In the genomic region with DNA sequence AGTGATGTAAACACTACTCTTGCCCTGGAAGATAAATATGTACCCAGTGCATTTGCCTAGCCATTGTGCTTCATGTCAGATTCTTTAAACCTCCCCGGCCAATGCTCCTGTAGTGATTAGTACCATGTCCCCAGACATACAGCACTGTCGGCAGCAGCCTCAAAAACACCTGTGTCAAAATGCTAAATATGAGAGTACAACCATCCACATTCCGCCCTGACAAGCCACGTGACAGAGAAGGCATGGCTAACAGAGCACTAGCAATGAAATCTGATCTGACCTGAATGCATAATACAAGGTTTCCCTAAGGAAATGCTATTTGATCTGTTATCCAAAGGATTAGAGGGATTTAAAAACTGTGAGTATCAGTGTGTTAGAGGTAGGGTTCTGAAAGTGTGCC, we compare ENCODE assay signal across 13 mouse cellular contexts.
A peak's percentile ranks its signal among the peaks of the same experiment; 100 is the strongest.
DNase-seq lines count a peak whose midpoint lies in the region; ATAC-seq and TF ChIP-seq lines count a peak whose summit lies in the region.
"Had no signal": no experiment of that assay in that cellular context is flagged by ENCODE, and none has a peak within 500 bp of the region (broad histone marks: within the 10 kb centered on the region; RNA-seq: fewer than 3 reads in every experiment).

No protein-coding gene starts in this region.

- H3K9me3 ChIP-seq in heart, embryonic 14.5 days (ENCODE audit: control insufficient read depth, low read length), result no peaks in the 10 kb centered on the region
- H3K9me3 ChIP-seq in embryonic facial prominence, embryonic 14.5 days (ENCODE audit: control insufficient read depth, low read length), result peaks cover 10% of the 10 kb centered on the region; the same call in 1 of the 2 replicates
- no peaks in the 10 kb centered on the region for H3K9me3 ChIP-seq in limb, embryonic 12.5 days

- no peaks in the 10 kb centered on the region for H3K27me3 ChIP-seq in heart, embryonic 14.5 days (ENCODE audit: control insufficient read depth, insufficient read depth, low read length)
- H3K27me3 ChIP-seq in embryonic facial prominence, embryonic 14.5 days (replicated peaks; ENCODE audit: control insufficient read depth, insufficient read depth, low read length), result no peaks in the 10 kb centered on the region
- H3K27me3 ChIP-seq in kidney, adult 2 months (replicated peaks; ENCODE audit: control insufficient read depth, insufficient read depth, low read length), result no peaks in the 10 kb centered on the region
- no peaks in the 10 kb centered on the region for H3K27me3 ChIP-seq in limb, embryonic 12.5 days
- H3K27me3 ChIP-seq: CH12.LX; neural tube, embryonic 12.5 days had no signal

- no peak for TF ChIP-seq POLR2A in kidney, adult 2 months (IDR thresholded peaks at IDR 0.05; ENCODE audit: low read depth, low read length)

- ATAC-seq in heart, embryonic 14.5 days (ENCODE audit: insufficient number of reproducible peaks, insufficient read depth, low FRiP score, low read depth), result peak; percentile 56
- peak; percentile 88 for ATAC-seq in embryonic facial prominence, embryonic 14.5 days (ENCODE audit: low read depth)
- no peak for ATAC-seq in limb, embryonic 12.5 days (ENCODE audit: insufficient number of reproducible peaks, insufficient read depth, low FRiP score, low TSS enrichment, low read depth)
- ATAC-seq: hindbrain, embryonic 16.5 days had no signal

- H3K4me3 ChIP-seq in heart, embryonic 14.5 days (ENCODE audit: control insufficient read depth in 1 of 2, insufficient read depth in 1 of 2, low read depth in 1 of 2, low read length in 2 of 2), result no peak overlapping the region
- H3K4me3 ChIP-seq in embryonic facial prominence, embryonic 14.5 days (ENCODE audit: low read depth, low read length), result no peak overlapping the region
- H3K4me3 ChIP-seq in kidney, adult 2 months (ENCODE audit: insufficient read depth, low read depth, low read length), result no peak overlapping the region
- H3K4me3 ChIP-seq in limb, embryonic 12.5 days (replicated peaks), result no peak overlapping the region
- H3K4me3 ChIP-seq: neural tube, embryonic 12.5 days had no signal

- H3K27ac ChIP-seq in heart, embryonic 14.5 days (replicated peaks in 1 of 2; ENCODE audit: control insufficient read depth in 1 of 2, insufficient read depth in 1 of 2, low read depth in 2 of 2, low read length in 2 of 2), result peak overlapping the region; percentile 54 to 75
- no peak overlapping the region for H3K27ac ChIP-seq in embryonic facial prominence, embryonic 14.5 days (replicated peaks; ENCODE audit: low read depth, low read length)
- H3K27ac ChIP-seq in kidney, adult 2 months (ENCODE audit: insufficient read depth, low read depth, low read length), result peak overlapping the region; percentile 10; the same call in 1 of the 2 replicates
- H3K27ac ChIP-seq in limb, embryonic 12.5 days, result no peak overlapping the region
- H3K27ac ChIP-seq: macrophage; neural tube, embryonic 12.5 days had no signal

- no peak for TF ChIP-seq CTCF in kidney, adult 2 months (conservative IDR thresholded peaks at IDR 0.05; ENCODE audit: insufficient read depth, insufficient read length, low read depth, low read length)

- 0 out of 2 replicates have a peak overlapping the region, but pooled peaks have one; percentile 34 for H3K4me2 ChIP-seq in heart, embryonic 14.5 days (ENCODE audit: low read length)
- no peak overlapping the region for H3K4me2 ChIP-seq in embryonic facial prominence, embryonic 14.5 days (ENCODE audit: low read depth, low read length)
- H3K4me2 ChIP-seq in limb, embryonic 12.5 days, result peak overlapping the region; percentile 8
- H3K4me2 ChIP-seq: neural tube, embryonic 12.5 days had no signal

- WGBS in heart, embryonic 14.5 days, result 32% methylated on average over 4 of the region's 4 CpGs
- 36% methylated on average over 4 of the region's 4 CpGs for WGBS in embryonic facial prominence, embryonic 14.5 days
- WGBS in kidney, adult 2 months, result 54% methylated on average over 4 of the region's 4 CpGs
- 23% methylated on average over 4 of the region's 4 CpGs for WGBS in limb, embryonic 12.5 days

- DNase-seq in heart, postnatal 36 days, result no peak
- DNase-seq in embryonic facial prominence, embryonic 14.5 days (ENCODE audit: low spot score), result peak; percentile 69
- DNase-seq in kidney, adult 2 months, result peak; percentile 55
- no peak for DNase-seq in T-cell, adult 2 months (ENCODE audit: low spot score)
- DNase-seq in cerebellum, adult 11-12 months, result no peak
- DNase-seq: cerebellum, adult 18-20 months; thymus, postnatal 25 days had no signal

- intact Hi-C loops in heart, postnatal 36 days (cut with DNase I), result loop anchor here (5.0 kb wide), 1 partner anchor 354 kb away; no protein-coding TSS in a partner anchor

- no peak overlapping the region for H3K9ac ChIP-seq in heart, embryonic 14.5 days (ENCODE audit: low read length)
- H3K9ac ChIP-seq in embryonic facial prominence, embryonic 14.5 days (ENCODE audit: low read depth, low read length), result no peak overlapping the region
- no peak overlapping the region for H3K9ac ChIP-seq in limb, embryonic 12.5 days (replicated peaks)
- H3K9ac ChIP-seq: neural tube, embryonic 12.5 days had no signal

- H3K4me1 ChIP-seq in heart, embryonic 14.5 days (ENCODE audit: control insufficient read depth in 2 of 2, insufficient read depth in 2 of 2, low read length in 2 of 2), result peaks cover 6 to 23% of the 10 kb centered on the region in 2 experiments
- H3K4me1 ChIP-seq in embryonic facial prominence, embryonic 14.5 days (ENCODE audit: control insufficient read depth, insufficient read depth, low read length), result no peaks in the 10 kb centered on the region
- no peaks in the 10 kb centered on the region; the same call in 1 of the 2 replicates for H3K4me1 ChIP-seq in kidney, adult 2 months (ENCODE audit: control insufficient read depth, insufficient read depth, low read length)
- H3K4me1 ChIP-seq in limb, embryonic 12.5 days (replicated peaks), result peaks cover 25% of the 10 kb centered on the region
- H3K4me1 ChIP-seq: neural tube, embryonic 12.5 days had no signal

- H3K36me3 ChIP-seq in heart, embryonic 14.5 days (ENCODE audit: control insufficient read depth, insufficient read depth, low read length), result peaks cover 52% of the 10 kb centered on the region
- H3K36me3 ChIP-seq in embryonic facial prominence, embryonic 14.5 days (ENCODE audit: control insufficient read depth, insufficient read depth, low read length), result peaks cover 11% of the 10 kb centered on the region; the same call in 1 of the 2 replicates
- H3K36me3 ChIP-seq in kidney, adult 2 months (ENCODE audit: control insufficient read depth, insufficient read depth, low read length), result no peaks in the 10 kb centered on the region
- peaks cover 12% of the 10 kb centered on the region for H3K36me3 ChIP-seq in limb, embryonic 12.5 days
- H3K36me3 ChIP-seq: neural tube, embryonic 12.5 days had no signal

Comparison
In these comparisons a context has a peak if more than half of its experiments do, and no peak if none do; other contexts are left out.
1. H3K27ac ChIP-seq: peak in heart, embryonic 14.5 days (2 of 2) and kidney, adult 2 months (single experiment); none in embryonic facial prominence, embryonic 14.5 days (single experiment) and limb, embryonic 12.5 days (single experiment).
2. DNase-seq: peak in embryonic facial prominence, embryonic 14.5 days (single experiment) and kidney, adult 2 months (single experiment); none in heart, postnatal 36 days (0 of 2), T-cell, adult 2 months (single experiment) and cerebellum, adult 11-12 months (single experiment).